Mouse (Mus musculus): Measurements from ENCODE around the gene Aspdh. TPM values are rescaled to one million over a fixed set of nuclear protein-coding genes. Genes with fewer than 3 reads are reported as not detected.

Gene Aspdh
- polyA plus RNA-seq, 1 experiment, result not detected

DNA sequence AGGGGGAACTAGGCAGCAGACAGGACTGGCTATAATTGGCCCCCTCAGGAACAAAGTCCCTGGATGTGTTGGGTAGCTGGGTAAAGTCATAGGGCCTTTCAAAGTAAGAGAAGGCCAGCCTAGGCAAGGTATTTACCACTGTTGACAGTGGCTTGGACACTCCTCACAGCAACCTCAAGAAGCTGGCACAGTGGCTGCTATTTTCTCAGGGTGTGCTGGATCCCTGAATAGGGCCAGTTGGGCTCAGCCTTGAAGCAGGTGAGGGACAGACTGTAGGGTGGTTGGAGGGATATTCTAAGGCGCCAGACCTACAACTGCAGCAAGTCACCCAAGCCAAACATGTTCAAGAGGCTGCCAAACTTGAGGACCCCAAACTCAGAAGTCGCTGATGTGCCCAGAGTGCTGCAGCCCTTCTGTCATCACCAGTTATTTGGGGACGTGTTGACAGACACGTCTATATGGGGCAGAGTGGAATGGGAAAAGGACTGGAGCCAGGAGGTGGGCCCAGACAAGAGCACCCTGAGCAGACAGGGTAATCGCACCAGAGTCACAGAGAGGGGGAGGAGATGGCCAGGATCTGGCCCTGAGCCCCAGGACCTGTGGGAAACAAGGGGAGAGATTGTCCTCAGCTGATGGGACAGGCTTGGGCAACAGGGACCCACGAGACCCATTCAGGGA, 6.8 kb downstream of the Aspdh start:
- TF ChIP-seq CTCF (IDR thresholded peaks at IDR 0.05; ENCODE audit: borderline replicate concordance, insufficient read depth, low read length), result no peak
- TF ChIP-seq POLR2A (IDR thresholded peaks at IDR 0.05; ENCODE audit: low read depth, low read length), result peak; percentile 38; the same call in 1 of the 2 replicates
- Histone ChIP-seq H3K4me3 (ENCODE audit: insufficient read depth, low read length) (no peak overlapping the region), H3K27ac (ENCODE audit: insufficient read depth, low read length) (no peak overlapping the region), H3K4me1 (ENCODE audit: control insufficient read depth, insufficient read depth, low read length) (no peaks in the 10 kb centered on the region)

DNA sequence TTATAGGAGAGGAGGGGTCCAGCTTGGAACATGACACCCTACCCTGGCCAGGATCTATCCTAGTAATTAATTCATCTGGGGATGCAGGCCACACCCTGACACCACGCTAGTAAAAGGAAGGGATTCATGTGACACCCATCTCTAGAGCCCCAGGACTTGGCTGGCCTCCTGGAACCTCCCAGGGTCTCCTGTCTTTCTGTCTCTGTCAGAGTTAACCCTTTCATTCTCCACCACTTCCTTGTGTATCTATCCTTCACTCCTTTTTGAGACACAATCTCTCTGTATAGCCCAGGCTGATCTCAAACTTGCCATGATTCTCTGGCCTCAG, 7.3 kb downstream of the Aspdh start:
- no peaks in the 10 kb centered on the region for H3K4me1 ChIP-seq (ENCODE audit: control insufficient read depth, insufficient read depth, low read length)
- TF ChIP-seq CTCF (IDR thresholded peaks at IDR 0.05; ENCODE audit: borderline replicate concordance, insufficient read depth, low read length) (no peak), POLR2A (IDR thresholded peaks at IDR 0.05; ENCODE audit: low read depth, low read length) (no peak)
- H3K27ac ChIP-seq (ENCODE audit: insufficient read depth, low read length), result no peak overlapping the region

DNA sequence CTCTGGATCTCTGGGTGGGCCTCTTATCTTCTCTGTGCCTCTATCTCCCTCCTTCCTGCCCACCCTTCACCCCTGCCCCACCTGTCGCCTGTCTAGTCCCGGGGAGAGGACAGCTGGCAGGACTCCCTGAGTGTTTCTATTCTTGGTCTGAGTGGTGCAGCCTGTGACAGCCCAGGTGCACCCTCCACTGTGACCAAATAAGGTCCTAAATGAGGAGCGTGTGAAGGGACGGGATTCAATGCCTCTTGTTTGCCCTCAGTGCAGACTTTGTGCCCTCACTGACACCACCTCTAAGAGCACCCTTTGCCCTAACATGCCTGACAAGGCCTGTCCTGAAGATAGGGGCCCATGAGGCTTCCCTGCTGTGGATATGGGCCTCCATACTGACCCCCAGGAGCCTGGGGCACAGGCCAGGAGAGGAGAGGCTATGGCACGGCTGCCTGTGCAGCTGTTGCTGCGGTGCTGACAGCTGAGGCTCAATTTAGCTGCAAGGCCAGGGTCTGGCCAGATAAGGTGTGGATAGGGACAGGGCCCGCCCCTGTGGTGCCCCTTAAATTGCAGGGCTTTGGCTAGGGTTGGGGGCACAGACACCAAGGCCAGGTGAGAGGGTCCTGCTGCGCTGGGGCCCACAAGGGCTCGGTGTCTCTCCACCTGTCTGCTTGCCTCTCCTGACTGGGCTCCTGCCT, 7.9 kb downstream of the Aspdh start:
- no peak overlapping the region for H3K27ac ChIP-seq (ENCODE audit: insufficient read depth, low read length)

More for the DNA sequence above, 7.3 kb downstream of the Aspdh start:
- no peak overlapping the region for H3K4me3 ChIP-seq (ENCODE audit: insufficient read depth, low read length)

DNA sequence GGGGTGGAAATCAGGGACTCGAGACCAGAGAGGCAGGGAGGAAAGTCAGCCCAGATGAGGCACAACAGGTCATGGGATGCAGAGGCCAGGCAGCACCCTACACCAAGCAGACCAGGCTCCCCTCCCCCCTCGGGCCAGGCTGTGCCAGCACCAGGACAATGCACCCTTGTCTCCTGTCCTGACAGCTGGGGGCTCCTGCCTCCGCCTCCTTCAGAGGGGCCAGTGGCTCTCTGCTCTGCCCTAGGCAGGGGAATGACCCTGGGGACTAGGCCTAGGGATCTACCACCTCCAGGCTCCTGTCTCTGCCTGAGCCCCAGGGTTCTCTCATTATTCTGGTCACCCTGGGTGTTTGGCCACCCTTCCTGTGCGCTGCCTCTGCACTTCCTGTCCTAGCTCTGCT, 9.2 kb downstream of the Aspdh start:
- Histone ChIP-seq H3K4me1 (ENCODE audit: control insufficient read depth, insufficient read depth, low read length) (no peaks in the 10 kb centered on the region), H3K27ac (ENCODE audit: insufficient read depth, low read length) (no peak overlapping the region), H3K4me3 (ENCODE audit: insufficient read depth, low read length) (no peak overlapping the region)
- TF ChIP-seq POLR2A (IDR thresholded peaks at IDR 0.05; ENCODE audit: low read depth, low read length), result no peak
- no peak for TF ChIP-seq CTCF (IDR thresholded peaks at IDR 0.05; ENCODE audit: borderline replicate concordance, insufficient read depth, low read length)

More for the DNA sequence above, 7.9 kb downstream of the Aspdh start:
- no peak overlapping the region for H3K4me3 ChIP-seq (ENCODE audit: insufficient read depth, low read length)
- no peak; the same call in none of the 2 replicates for TF ChIP-seq POLR2A (IDR thresholded peaks at IDR 0.05; ENCODE audit: low read depth, low read length)
- no peak for TF ChIP-seq CTCF (IDR thresholded peaks at IDR 0.05; ENCODE audit: borderline replicate concordance, insufficient read depth, low read length)
- H3K4me1 ChIP-seq (ENCODE audit: control insufficient read depth, insufficient read depth, low read length), result no peaks in the 10 kb centered on the region

DNA sequence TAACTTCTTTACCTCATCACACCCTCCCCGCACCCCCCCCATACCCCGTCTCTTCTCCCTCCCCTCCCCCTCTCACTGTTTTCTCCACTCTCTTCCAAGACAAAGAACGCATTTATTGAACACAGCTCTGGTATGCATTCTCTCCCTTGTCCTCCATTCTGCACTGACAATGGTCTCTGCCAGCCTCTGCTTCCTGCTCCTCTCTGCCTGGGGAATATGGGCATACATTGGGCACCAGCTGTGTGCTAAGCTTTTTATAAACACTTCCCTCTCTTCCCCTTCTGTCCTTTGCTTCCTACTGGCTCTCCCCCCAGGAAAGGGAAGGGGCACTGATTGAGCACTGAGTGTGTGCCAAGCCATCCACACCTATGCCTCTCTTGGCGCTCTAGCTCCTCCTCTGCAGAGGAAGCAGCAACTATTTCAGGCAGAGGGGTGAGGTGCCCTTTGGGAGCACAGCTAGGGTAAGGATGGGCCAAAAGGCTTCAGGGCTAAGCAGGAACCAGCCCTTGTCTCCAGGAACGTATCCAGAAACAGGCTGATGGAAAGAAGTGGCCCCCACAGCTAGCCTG, 9.9 kb downstream of the Aspdh start:
- Histone ChIP-seq H3K27ac (ENCODE audit: insufficient read depth, low read length) (no peak overlapping the region), H3K4me1 (ENCODE audit: control insufficient read depth, insufficient read depth, low read length) (no peaks in the 10 kb centered on the region), H3K4me3 (ENCODE audit: insufficient read depth, low read length) (no peak overlapping the region)
- no peak for TF ChIP-seq CTCF (IDR thresholded peaks at IDR 0.05; ENCODE audit: borderline replicate concordance, insufficient read depth, low read length)
- no peak for TF ChIP-seq POLR2A (IDR thresholded peaks at IDR 0.05; ENCODE audit: low read depth, low read length)

DNA sequence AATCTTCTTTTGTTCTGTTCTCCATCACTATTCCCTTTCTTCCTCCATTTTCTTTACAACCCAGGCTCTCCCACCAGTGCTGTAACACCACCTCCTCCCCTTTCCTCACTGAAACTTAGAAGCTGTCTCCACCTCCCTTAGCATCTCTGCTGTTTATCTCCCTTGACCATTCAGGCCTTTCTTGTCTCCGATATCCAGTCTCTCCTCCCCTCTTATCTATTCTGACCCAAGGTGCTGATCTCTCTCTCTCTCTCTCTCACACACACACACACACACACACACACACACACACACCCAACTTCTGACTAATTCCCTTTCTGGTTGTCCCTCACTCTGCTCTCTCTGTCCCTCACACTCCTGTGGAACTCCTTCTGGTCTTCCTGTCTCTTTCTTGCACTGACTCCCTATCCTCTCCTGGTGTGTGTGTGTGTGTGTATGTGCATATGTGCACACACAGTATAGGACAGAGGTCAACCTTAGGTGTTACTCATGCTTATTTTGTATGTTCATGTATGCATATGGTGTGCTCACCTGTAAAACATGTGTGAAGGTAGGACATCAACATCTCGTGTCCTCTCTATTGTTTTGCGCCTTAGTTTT, 17.7 kb downstream of the Aspdh start:
- no peak overlapping the region for H3K27ac ChIP-seq (ENCODE audit: insufficient read depth, low read length)
- H3K4me1 ChIP-seq (ENCODE audit: control insufficient read depth, insufficient read depth, low read length), result no peaks in the 10 kb centered on the region
- no peak for TF ChIP-seq POLR2A (IDR thresholded peaks at IDR 0.05; ENCODE audit: low read depth, low read length)
- TF ChIP-seq CTCF (IDR thresholded peaks at IDR 0.05; ENCODE audit: borderline replicate concordance, insufficient read depth, low read length), result no peak
- H3K4me3 ChIP-seq (ENCODE audit: insufficient read depth, low read length), result no peak overlapping the region

DNA sequence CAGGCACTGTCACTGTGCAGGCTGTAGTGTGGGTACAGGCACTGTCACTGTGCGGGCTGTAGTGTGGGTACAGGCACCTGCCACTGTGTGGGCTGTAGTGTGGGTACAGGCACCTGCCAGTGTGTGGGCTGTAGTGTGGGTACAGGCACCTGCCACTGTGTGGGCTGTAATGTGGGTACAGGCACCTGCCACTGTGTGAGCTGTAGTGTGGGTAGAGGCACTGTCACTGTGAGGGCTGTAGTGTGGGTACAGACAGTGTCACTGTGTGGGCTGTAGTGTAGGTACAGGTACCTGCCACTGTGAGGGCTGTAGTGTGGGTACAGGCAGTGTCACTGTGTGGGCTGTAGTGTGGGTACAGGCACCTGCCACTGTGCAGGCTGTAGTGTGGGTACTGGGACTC, 18.9 kb downstream of the Aspdh start:
- H3K27ac ChIP-seq (ENCODE audit: insufficient read depth, low read length), result no peak overlapping the region
- TF ChIP-seq CTCF (IDR thresholded peaks at IDR 0.05; ENCODE audit: borderline replicate concordance, insufficient read depth, low read length) (no peak), POLR2A (IDR thresholded peaks at IDR 0.05; ENCODE audit: low read depth, low read length) (no peak)
- no peak overlapping the region for H3K4me3 ChIP-seq (ENCODE audit: insufficient read depth, low read length)
- no peaks in the 10 kb centered on the region for H3K4me1 ChIP-seq (ENCODE audit: control insufficient read depth, insufficient read depth, low read length)

DNA sequence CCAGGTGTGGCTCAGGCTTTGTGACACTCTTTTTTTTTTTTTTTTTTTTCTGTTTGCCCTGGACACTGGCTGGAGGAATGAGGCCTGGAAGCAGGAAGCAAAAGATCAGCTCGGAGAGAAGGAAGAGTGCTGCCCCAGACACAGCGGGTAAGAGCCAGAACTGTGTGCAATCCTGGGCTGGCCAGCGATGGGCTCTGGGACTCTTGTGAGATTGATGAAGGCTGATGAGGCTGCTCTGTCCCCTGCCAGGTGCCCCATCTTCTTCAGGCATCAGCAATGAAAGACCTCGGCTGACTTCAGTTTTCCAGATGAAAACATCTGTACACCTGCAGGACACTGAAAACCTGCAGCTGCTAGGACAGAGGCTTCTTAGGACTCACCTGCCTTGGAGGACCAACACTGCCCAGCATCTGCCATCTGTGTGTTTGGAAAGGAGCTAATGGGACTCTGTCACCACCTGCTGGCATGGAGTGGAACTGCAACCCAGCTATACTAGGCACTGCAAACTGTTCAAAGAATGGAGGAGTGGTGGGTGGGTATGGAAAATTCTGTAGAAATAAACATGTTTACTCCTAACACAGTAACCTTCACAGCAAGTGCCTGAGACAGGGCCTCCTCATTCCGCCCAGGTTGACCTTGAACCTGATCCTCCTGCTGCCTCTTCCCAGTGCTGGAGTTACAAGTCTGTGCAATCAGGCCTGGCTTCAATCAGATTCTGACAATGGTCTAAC, 19.8 kb downstream of the Aspdh start:
- Histone ChIP-seq H3K4me3 (ENCODE audit: insufficient read depth, low read length) (no peak overlapping the region), H3K4me1 (ENCODE audit: control insufficient read depth, insufficient read depth, low read length) (no peaks in the 10 kb centered on the region), H3K27ac (ENCODE audit: insufficient read depth, low read length) (no peak overlapping the region)
- TF ChIP-seq CTCF (IDR thresholded peaks at IDR 0.05; ENCODE audit: borderline replicate concordance, insufficient read depth, low read length) (peak; percentile 95), POLR2A (IDR thresholded peaks at IDR 0.05; ENCODE audit: low read depth, low read length) (no peak)

DNA sequence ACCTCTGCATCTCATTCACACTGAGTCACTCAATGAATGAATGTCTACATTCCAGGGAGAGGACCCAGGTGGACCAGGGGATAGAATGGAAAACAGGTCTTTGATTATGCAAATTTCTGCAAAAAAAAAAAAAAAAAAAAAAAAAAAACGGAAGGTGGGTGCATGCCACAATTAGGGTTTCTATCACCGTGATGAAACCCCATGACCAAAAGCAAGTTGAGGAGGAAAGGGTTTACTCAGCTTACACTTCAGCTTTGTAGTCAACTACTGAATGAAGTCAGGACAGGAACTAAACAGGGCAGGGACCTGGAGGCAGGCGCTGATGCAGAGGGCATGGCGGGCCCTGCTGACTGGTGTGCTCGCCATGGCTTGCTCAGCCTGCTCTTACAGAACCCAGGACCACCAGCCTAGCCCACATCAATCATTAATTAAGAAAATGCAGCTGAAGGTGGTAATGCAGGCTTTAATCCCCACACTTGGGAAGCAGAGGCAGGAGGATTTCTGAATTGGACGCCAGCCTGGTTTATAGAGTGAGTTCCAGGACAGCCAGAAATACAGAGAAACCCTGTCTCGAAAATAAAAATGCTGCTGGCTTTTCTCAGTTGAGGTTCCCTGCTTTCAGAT, 20.5 kb downstream of the Aspdh start:
- Histone ChIP-seq H3K27ac (ENCODE audit: insufficient read depth, low read length) (no peak overlapping the region), H3K4me1 (ENCODE audit: control insufficient read depth, insufficient read depth, low read length) (no peaks in the 10 kb centered on the region), H3K4me3 (ENCODE audit: insufficient read depth, low read length) (no peak overlapping the region)
- TF ChIP-seq POLR2A (IDR thresholded peaks at IDR 0.05; ENCODE audit: low read depth, low read length) (no peak), CTCF (IDR thresholded peaks at IDR 0.05; ENCODE audit: borderline replicate concordance, insufficient read depth, low read length) (no peak)

Data from embryonic fibroblast, embryonic 13.5 days (primary cell).